Mouse (Mus musculus) G1E (cell line): ENCODE measurements at regions not wholly inside any gene's neighbourhood (a gene's known extent, or its start where the extent isn't known, plus 50 kb on each side); places are given as distances from the start of the nearest gene placed in this dataset.

Experiments used
- CTCF ChIP-seq: IDR thresholded peaks from 2 replicates; pipeline ENCODE4 v1.5.1; 2012; ENCODE audit warnings: low read depth, low read length, inconsistent platforms, mixed read lengths
- TAL1 ChIP-seq: conservative IDR thresholded peaks from 2 replicates; pipeline ENCODE4 v1.6.1; 2012; ENCODE audit warnings: low read depth, low read length, inconsistent platforms, mixed read lengths

DNA sequence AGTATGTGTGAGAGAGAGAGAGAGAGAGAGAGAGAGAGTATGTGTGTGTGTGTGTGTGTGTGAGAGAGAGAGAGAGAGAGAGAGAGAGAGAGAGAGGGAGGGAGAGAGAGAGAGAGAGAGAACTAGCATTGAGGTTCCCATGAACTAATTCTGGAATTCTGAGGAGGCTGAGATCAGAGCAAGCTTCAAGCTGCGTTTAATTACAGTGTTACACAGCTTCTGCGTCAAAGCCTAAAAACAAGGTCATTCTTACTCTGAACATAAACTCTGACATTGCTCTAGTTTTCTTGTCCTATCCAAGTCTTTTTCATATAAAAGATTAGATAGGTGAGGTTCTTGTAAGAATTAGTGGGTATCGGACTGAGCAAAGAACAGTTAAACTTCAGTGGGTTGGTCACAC lies 744.1 kb upstream of the Klhl29 start:
- TF ChIP-seq CTCF (no peak), TAL1 (no peak)
